Mouse (Mus musculus) lung, embryonic 14.5 days (tissue): ENCODE data around the gene Zfp592. TPM values are rescaled to one million over a fixed set of nuclear protein-coding genes. Genes with fewer than 3 reads are reported as not detected.
A peak's percentile ranks its signal among the peaks of the same experiment; 100 is the strongest.

ENCODE experiments used
- ATAC-seq: fragments of 200-750 bp; cut with Nextera tagmentation; 2 replicates; pipeline ENCODE4 v1.8.0; 2017; ENCODE audit warnings: mild to moderate bottlenecking, moderate TSS enrichment, moderate library complexity; ENCODE audit not compliant: insufficient read depth
- DNase-seq: peaks from one replicate; pipeline ENCODE4 v3.0.0-alpha.2; 2015
- H3K27ac ChIP-seq: fragments of 300-500 bp; sonication (generic); 2 replicates; pipeline ENCODE4 v1.5.1; 2014; ENCODE audit warnings: low read depth, mild to moderate bottlenecking, moderate library complexity
- H3K27me3 ChIP-seq: fragments of 300-500 bp; sonication (generic); 2 replicates; pipeline ENCODE4 v1.6.1; 2014; ENCODE audit warnings: low read length, control low read depth; ENCODE audit not compliant: insufficient read depth
- H3K36me3 ChIP-seq: fragments of 300-500 bp; sonication (generic); 2 replicates; pipeline ENCODE4 v1.6.1; 2014; ENCODE audit warnings: control low read depth; ENCODE audit not compliant: insufficient read depth
- H3K4me1 ChIP-seq: fragments of 300-500 bp; sonication (generic); 2 replicates; pipeline ENCODE4 v1.6.1; 2014; ENCODE audit warnings: antibody characterized with exemption, control low read depth; ENCODE audit not compliant: insufficient read depth
- H3K4me2 ChIP-seq: fragments of 300-500 bp; sonication (generic); 2 replicates; pipeline ENCODE4 v1.6.1; 2014; ENCODE audit warnings: mild to moderate bottlenecking
- H3K4me3 ChIP-seq: fragments of 300-500 bp; sonication (generic); 2 replicates; pipeline ENCODE4 v1.5.1; 2014; ENCODE audit warnings: low read depth, low read length
- H3K9ac ChIP-seq: fragments of 300-500 bp; sonication (generic); 2 replicates; pipeline ENCODE4 v1.6.1; 2014
- H3K9me3 ChIP-seq: fragments of 300-500 bp; sonication (generic); 2 replicates; pipeline ENCODE4 v1.6.1; 2016; ENCODE audit warnings: low read depth, low read length, control low read depth
- CTCF ChIP-seq: IDR thresholded peaks from 2 replicates; pipeline ENCODE4 v1.5.1; 2016; ENCODE audit warnings: antibody characterized with exemption, low read depth
- WGBS: fragments of 180-500 bp; shearing (Covaris S2); extraction: QIAGEN DNeasy Blood & Tissue Kit; methylation state at CpG from one replicate; pipeline ENCODE4 v1.1.7; 2014; 5-methylcytosine and 5-hydroxymethylcytosine counted together
- polyA plus RNA-seq: library from polyadenylated mRNA; unstranded; fragments of >200 nt; fragmentation: Nextera tagmentation; extraction: Ambion mirVana; gene quantifications from 2 replicates; pipeline ENCODE4 v1.2.1, GENCODE M21; 2014

Zfp592 gene
- polyA plus RNA-seq, 1 experiment from 2014 or later, result 18.1 TPM

DNA sequence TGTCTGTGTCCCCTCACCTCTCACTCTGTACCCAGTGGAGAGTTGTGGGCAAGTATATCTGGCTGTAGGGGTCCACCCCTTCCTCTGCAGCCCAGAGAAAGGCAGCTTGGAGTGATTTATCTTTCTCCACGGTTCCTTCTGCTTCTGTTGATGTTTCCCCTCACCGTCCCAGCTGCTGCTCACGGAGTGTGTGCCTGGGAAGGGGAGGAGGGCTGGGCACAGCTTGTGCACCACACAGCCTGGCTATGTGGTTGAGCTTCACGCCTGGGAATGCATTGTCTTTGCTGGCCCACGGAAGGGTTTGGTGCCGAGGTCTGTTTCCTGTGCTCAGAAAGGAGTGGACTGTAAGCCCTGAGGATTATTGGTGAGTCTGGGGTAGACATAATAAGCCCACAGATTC, 73.2 kb downstream of the Zfp592 start:
- H3K27me3 ChIP-seq, result no peaks in the 10 kb centered on the region
- H3K36me3 ChIP-seq, result no peaks in the 10 kb centered on the region
- TF ChIP-seq CTCF, result no peak
- no peak overlapping the region for H3K4me3 ChIP-seq
- 24% methylated on average over 6 of the region's 6 CpGs for WGBS
- H3K4me1 ChIP-seq, result no peaks in the 10 kb centered on the region
- H3K27ac ChIP-seq, result no peak overlapping the region
- H3K9me3 ChIP-seq, result no peaks in the 10 kb centered on the region
- H3K9ac ChIP-seq, result no peak overlapping the region
- no peak overlapping the region for H3K4me2 ChIP-seq
- peak; percentile 26 for DNase-seq
- ATAC-seq, result no peak

GRCm38 (mm10) chr7:81072463-81072862, 79.0 kb downstream of the Zfp592 start:
- Histone ChIP-seq H3K27ac (peak overlapping the region; percentile 62; the same call in 1 of the 2 replicates), H3K4me3 (no peak overlapping the region), H3K4me1 (peaks cover 23% of the 10 kb centered on the region; the same call in 1 of the 2 replicates), H3K36me3 (no peaks in the 10 kb centered on the region), H3K4me2 (no peak overlapping the region), H3K27me3 (no peaks in the 10 kb centered on the region), H3K9me3 (no peaks in the 10 kb centered on the region), H3K9ac (no peak overlapping the region)
- TF ChIP-seq CTCF, result no peak
- peak; percentile 93 for DNase-seq
- ATAC-seq, result peak; percentile 71
- WGBS, result 21% methylated on average over 5 of the region's 5 CpGs

DNA sequence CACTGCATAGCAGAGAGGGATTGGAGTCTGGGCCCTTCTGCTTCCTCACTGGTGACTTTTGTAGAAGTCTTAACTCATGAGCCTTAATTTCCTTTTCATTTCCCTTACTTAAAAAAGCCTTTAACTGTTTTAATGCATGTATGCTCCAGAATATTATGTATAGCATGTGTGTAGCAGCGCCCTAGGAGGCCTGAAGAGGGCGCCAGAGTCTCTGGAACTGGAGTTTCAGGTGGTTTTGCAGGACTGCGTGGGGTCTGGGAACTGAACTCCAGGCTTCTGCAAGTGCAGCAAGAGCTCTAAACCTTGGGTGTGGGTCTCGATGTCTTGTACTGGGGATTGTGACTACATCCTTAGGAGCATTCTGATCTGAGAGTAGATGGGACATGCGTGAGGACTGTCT, 79.8 kb downstream of the Zfp592 start:
- H3K36me3 ChIP-seq, result no peaks in the 10 kb centered on the region

GRCm38 (mm10) chr7:81074546-81074945, 81.1 kb downstream of the Zfp592 start:
- no peaks in the 10 kb centered on the region for H3K36me3 ChIP-seq
- H3K4me2 ChIP-seq, result no peak overlapping the region
- H3K9me3 ChIP-seq, result no peaks in the 10 kb centered on the region
- TF ChIP-seq CTCF, result no peak
- no peak overlapping the region for H3K9ac ChIP-seq
- ATAC-seq (peak; percentile 25; the same call in 1 of the 2 replicates), DNase-seq (peak; percentile 52)
- peaks cover 23% of the 10 kb centered on the region for H3K4me1 ChIP-seq
- H3K27me3 ChIP-seq, result no peaks in the 10 kb centered on the region
- no peak overlapping the region for H3K4me3 ChIP-seq
- 38% methylated on average over 9 of the region's 9 CpGs for WGBS
- peak overlapping the region; percentile 68 for H3K27ac ChIP-seq

More for the DNA sequence above, 79.8 kb downstream of the Zfp592 start:
- peaks cover 23% of the 10 kb centered on the region for H3K4me1 ChIP-seq
- ATAC-seq (no peak), DNase-seq (no peak)
- no peak overlapping the region for H3K4me3 ChIP-seq
- H3K27ac ChIP-seq, result peak overlapping the region; percentile 62; the same call in 1 of the 2 replicates
- peak; percentile 39 for TF ChIP-seq CTCF
- H3K27me3 ChIP-seq, result no peaks in the 10 kb centered on the region
- H3K9me3 ChIP-seq, result no peaks in the 10 kb centered on the region
- WGBS, result 86% methylated on average over 5 of the region's 5 CpGs
- H3K9ac ChIP-seq, result no peak overlapping the region
- H3K4me2 ChIP-seq, result no peak overlapping the region

DNA sequence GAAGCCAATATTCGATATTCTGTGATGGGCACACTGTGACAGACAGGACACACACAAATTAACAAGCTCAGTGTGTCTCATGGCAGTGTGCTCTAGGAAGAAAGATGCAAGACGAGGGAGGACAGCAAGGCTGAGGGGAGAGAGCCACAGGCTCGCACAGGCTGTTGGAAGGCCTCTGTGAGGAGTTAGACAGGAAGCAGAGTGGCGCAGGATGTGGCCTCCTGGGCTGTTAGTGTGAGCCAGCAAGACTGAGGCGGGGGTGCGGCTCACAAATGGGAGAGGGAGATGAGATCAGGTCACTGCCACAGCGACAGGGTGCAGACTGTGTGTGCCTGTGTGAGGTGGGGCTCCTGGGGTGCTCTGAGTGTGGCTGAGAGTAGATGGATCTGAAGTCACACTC, 81.8 kb downstream of the Zfp592 start:
- Histone ChIP-seq H3K4me2 (no peak overlapping the region), H3K4me3 (no peak overlapping the region), H3K9ac (no peak overlapping the region), H3K4me1 (peaks cover 23% of the 10 kb centered on the region), H3K27me3 (no peaks in the 10 kb centered on the region), H3K27ac (peak overlapping the region; percentile 72), H3K9me3 (no peaks in the 10 kb centered on the region), H3K36me3 (no peaks in the 10 kb centered on the region)
- DNase-seq, result peak; percentile 70
- ATAC-seq, result peak; percentile 60; the same call in 1 of the 2 replicates
- 22% methylated on average over 7 of the region's 7 CpGs for WGBS
- TF ChIP-seq CTCF, result no peak

GRCm38 (mm10) chr7:81075732-81076131, 82.3 kb downstream of the Zfp592 start:
- Histone ChIP-seq H3K27me3 (no peaks in the 10 kb centered on the region), H3K9me3 (no peaks in the 10 kb centered on the region), H3K27ac (peak overlapping the region; percentile 72; the same call in 1 of the 2 replicates), H3K4me3 (no peak overlapping the region), H3K36me3 (no peaks in the 10 kb centered on the region), H3K4me2 (no peak overlapping the region), H3K9ac (no peak overlapping the region), H3K4me1 (peaks cover 25% of the 10 kb centered on the region)
- DNase-seq, result no peak
- TF ChIP-seq CTCF, result no peak
- whole genome bisulfite sequencing, result 53% methylated on average over 5 of the region's 5 CpGs
- ATAC-seq, result no peak

DNA sequence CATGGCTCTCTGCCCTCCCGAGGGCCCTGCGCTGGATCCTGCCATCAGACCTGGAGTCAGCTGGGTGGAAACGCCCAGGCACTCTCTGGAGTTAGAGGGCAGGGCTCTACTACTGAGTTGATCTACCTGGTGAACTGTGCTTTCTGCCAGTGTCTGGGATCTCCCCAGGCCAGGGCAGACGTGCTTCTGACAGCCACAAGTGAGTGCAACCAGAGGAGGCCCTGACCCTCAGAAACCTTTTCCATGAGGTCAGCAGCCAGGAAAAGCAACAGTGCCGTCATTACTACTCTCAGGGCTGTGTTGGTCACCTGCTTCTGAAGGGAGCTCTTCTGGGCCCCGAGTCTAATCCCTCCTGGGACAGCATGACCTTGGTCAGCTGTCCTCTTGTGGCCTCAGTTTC, 83.5 kb downstream of the Zfp592 start:
- peaks cover 29% of the 10 kb centered on the region for H3K4me1 ChIP-seq
- no peaks in the 10 kb centered on the region for H3K27me3 ChIP-seq
- H3K9ac ChIP-seq, result no peak overlapping the region
- no peaks in the 10 kb centered on the region for H3K9me3 ChIP-seq
- no peak for TF ChIP-seq CTCF
- no peak overlapping the region for H3K4me3 ChIP-seq
- H3K36me3 ChIP-seq, result no peaks in the 10 kb centered on the region
- no peak for DNase-seq
- no peak for ATAC-seq
- WGBS, result 68% methylated on average over 6 of the region's 6 CpGs
- no peak overlapping the region for H3K4me2 ChIP-seq
- no peak overlapping the region for H3K27ac ChIP-seq
